Mouse (Mus musculus) MN1 (cell line): ENCODE results near the gene Ext2.

ENCODE experiments used
- DNase-seq: peaks from one replicate; pipeline ENCODE4 v3.0.0-alpha.2; 2016; ENCODE audit warnings: low spot score

The Ext2 gene

GRCm38 (mm10) chr2:93677231-93677630 is 145.1 kb downstream of the Ext2 start:
- DNase-seq = no peak

GRCm38 (mm10) chr2:93671573-93672184 is 150.7 kb downstream of the Ext2 start:
- DNase-seq = no peak

GRCm38 (mm10) chr2:93666146-93666858 is 156.1 kb downstream of the Ext2 start:
- no peak for DNase-seq

- no peak for DNase-seq
These were observed 156.9 kb downstream of the Ext2 start for GRCm38 (mm10) chr2:93665472-93665871.

GRCm38 (mm10) chr2:93662240-93662865 is 160.0 kb downstream of the Ext2 start:
- DNase-seq = no peak

GRCm38 (mm10) chr2:93661096-93661495 is 161.3 kb downstream of the Ext2 start:
- no peak for DNase-seq

- DNase-seq = peak; percentile 31
These were observed 162.6 kb downstream of the Ext2 start for GRCm38 (mm10) chr2:93659705-93660308.

GRCm38 (mm10) chr2:93659004-93659403 is 163.4 kb downstream of the Ext2 start:
- DNase-seq = no peak

- DNase-seq = no peak
These were observed 167.9 kb downstream of the Ext2 start for GRCm38 (mm10) chr2:93654336-93655055.

GRCm38 (mm10) chr2:93649243-93649870 is 173.0 kb downstream of the Ext2 start:
- no peak for DNase-seq

GRCm38 (mm10) chr2:93647924-93648575 is 174.3 kb downstream of the Ext2 start:
- DNase-seq = no peak

- no peak for DNase-seq
These were observed 175.1 kb downstream of the Ext2 start for GRCm38 (mm10) chr2:93647051-93647923.

GRCm38 (mm10) chr2:93645626-93646320 is 176.6 kb downstream of the Ext2 start:
- DNase-seq = no peak

GRCm38 (mm10) chr2:93645197-93645596 is 177.2 kb downstream of the Ext2 start:
- DNase-seq = no peak

- no peak for DNase-seq
These were observed 177.6 kb downstream of the Ext2 start for GRCm38 (mm10) chr2:93644731-93645130.

GRCm38 (mm10) chr2:93644234-93644633 is 178.1 kb downstream of the Ext2 start:
- no peak for DNase-seq

- DNase-seq = no peak
These were observed 179.0 kb downstream of the Ext2 start for GRCm38 (mm10) chr2:93643403-93643780.

- DNase-seq = no peak
These were observed 187.8 kb downstream of the Ext2 start for GRCm38 (mm10) chr2:93634609-93635008.

- DNase-seq = no peak
These were observed 197.5 kb downstream of the Ext2 start for GRCm38 (mm10) chr2:93624665-93625408.
